Mouse (Mus musculus): Measurements from ENCODE around the gene Pcsk5.

Gene Pcsk5

GRCm38 (mm10) chr19:17744474-17745069 is 92.9 kb downstream of the Pcsk5 start:
- DNase-seq (ENCODE audit: low spot score in 2 of 2) = no peak

- DNase-seq (ENCODE audit: low spot score in 2 of 2) = no peak
These were observed 96.0 kb downstream of the Pcsk5 start for GRCm38 (mm10) chr19:17741465-17741864.

DNA sequence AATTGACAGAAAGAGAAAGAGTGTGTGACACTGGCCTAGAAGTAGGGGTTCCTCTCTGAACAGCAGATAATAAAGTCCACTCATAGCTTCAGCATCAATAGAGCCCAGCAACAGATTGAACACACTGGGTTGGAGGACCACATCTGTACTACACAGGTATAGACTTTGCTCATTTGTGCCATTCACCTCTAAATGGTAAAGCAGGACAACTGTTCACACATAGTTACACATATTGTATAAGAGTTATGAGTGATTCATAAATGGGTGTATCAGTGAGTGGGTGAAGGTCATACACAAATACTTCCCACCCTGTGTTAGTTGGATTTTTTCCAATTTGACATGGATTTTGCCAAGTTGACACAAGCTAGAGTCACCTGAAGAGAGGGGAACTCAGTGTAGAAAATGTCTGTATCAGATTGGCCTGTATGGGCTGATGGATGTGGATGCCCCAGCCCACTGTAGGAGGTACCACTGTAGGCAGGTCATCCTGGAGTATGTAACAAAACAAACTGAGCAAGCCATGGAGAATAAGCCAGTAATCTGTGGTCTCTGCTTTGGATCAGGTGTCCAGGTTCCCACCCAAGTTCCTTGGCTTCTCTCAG is 104.7 kb downstream of the Pcsk5 start:
- DNase-seq (ENCODE audit: low spot score in 2 of 2) = no peak

- no peak for DNase-seq (ENCODE audit: low spot score in 2 of 2)
These were observed 120.4 kb downstream of the Pcsk5 start for GRCm38 (mm10) chr19:17717066-17717465.

GRCm38 (mm10) chr19:17715281-17715955 is 122.0 kb downstream of the Pcsk5 start:
- no peak for DNase-seq (ENCODE audit: low spot score in 2 of 2)

GRCm38 (mm10) chr19:17691626-17692025 is 145.8 kb downstream of the Pcsk5 start:
- no peak for DNase-seq (ENCODE audit: low spot score in 2 of 2)

- no peak for DNase-seq (ENCODE audit: low spot score in 2 of 2)
These were observed 159.1 kb downstream of the Pcsk5 start for GRCm38 (mm10) chr19:17678371-17678770.

DNA sequence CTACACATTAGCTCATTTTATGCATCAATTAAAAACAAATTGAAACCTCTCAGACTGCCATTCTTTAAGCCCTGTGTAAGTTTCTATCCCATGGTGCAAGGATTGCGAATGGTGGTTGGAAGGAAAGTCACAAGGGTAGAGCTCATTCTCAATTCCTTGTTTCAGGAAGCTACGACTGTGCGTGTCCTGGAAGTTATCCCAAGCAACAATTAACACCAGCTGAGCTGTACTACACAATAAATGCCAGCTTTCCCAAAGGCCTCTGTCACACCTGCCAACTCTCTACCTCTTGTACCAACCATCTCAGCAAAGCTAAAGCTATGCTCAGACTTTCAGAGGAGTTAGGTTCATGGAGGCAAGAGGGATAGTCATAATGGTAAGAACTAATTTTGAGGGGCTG is 174.8 kb downstream of the Pcsk5 start:
- no peak for DNase-seq (ENCODE audit: low spot score in 2 of 2)

GRCm38 (mm10) chr19:17662271-17662670 is 175.2 kb downstream of the Pcsk5 start:
- DNase-seq (ENCODE audit: low spot score in 2 of 2) = no peak

- no peak for DNase-seq (ENCODE audit: low spot score in 2 of 2)
These were observed 178.1 kb downstream of the Pcsk5 start for GRCm38 (mm10) chr19:17659321-17659720.

DNA sequence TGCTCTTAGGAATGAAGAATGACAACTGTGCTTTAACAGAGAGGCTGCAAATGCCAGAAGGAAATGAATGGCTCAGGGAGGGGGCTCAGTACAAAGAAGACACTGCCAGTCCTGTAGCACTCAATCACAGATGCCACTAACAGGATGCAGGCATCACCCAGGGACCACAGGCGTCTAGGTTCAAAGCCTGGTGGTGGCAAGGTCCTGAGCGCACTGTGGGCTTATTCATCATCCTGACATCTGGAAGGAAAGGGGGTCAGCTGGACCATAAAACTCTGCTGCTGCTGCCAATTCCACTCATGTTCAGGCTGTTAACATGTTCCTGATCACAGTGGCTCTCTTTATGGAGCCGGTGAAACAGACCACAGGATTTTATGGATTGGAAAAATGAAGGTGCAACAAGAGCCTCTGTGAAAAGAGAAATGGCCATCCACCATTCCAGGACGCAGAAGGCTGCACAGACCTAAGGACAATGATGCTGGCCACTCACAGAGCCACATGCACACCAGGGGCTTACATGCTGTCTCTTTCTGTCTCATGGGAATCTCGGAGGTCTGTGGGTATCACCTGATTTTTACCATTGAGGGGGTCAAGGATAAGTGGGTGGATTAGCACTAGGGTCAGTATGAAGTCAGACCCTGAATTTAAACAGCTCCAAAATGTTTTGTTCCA is 186.5 kb downstream of the Pcsk5 start:
- no peak for DNase-seq (ENCODE audit: low spot score in 2 of 2)

GRCm38 (mm10) chr19:17649967-17650366 is 187.5 kb downstream of the Pcsk5 start:
- DNase-seq (ENCODE audit: low spot score in 2 of 2) = no peak

GRCm38 (mm10) chr19:17643128-17643797 is 194.2 kb downstream of the Pcsk5 start:
- DNase-seq (ENCODE audit: low spot score in 2 of 2) = no peak

DNA sequence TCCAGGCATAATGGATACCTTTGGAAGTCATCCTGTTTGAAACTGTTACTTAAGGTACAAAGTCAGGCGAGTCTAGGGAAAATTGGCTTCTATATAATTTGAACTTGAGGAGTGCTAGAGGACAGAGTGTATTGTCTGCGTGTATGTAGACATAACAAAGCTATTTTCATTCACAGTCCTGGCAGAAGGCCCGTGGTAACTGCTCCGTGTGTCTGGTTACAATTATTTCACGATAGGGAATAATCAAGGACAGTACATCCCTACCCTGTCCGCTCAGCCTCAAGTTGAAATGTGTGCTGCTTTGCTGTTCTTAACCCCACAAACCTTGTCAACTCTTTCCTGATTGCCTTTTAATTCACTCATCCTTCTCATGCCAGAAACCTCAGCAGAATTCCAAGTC is 201.4 kb downstream of the Pcsk5 start:
- no peak for DNase-seq (ENCODE audit: low spot score in 2 of 2)

DNA sequence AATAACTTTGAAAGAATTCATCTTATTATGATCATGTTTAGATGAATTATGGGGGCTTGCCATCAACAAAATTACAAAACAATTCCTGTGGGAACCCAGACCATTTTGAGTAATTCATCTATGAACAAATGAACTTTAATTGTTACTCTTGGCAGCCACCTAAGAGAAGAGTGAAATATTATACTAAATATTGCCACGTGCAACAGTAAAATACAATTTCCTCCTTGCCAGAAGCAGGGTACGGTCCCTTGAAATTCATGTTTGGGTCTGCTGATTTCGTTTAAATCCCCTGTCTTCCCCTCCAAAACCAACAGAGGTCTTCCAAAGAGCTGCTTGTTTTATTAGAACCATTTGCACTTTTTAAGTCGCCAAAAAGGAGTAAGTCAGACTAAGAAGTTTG is 221.8 kb downstream of the Pcsk5 start:
- no peak for DNase-seq (ENCODE audit: low spot score in 2 of 2)

- no peak for DNase-seq (ENCODE audit: low spot score in 2 of 2)
These were observed 230.9 kb downstream of the Pcsk5 start for GRCm38 (mm10) chr19:17606510-17606909.

GRCm38 (mm10) chr19:17606093-17606492 is 231.3 kb downstream of the Pcsk5 start:
- no peak for DNase-seq (ENCODE audit: low spot score in 2 of 2)

GRCm38 (mm10) chr19:17603322-17603721 is 234.1 kb downstream of the Pcsk5 start:
- peak in 1 of 2 experiments; percentile 22 for DNase-seq (ENCODE audit: low spot score in 2 of 2)

DNA sequence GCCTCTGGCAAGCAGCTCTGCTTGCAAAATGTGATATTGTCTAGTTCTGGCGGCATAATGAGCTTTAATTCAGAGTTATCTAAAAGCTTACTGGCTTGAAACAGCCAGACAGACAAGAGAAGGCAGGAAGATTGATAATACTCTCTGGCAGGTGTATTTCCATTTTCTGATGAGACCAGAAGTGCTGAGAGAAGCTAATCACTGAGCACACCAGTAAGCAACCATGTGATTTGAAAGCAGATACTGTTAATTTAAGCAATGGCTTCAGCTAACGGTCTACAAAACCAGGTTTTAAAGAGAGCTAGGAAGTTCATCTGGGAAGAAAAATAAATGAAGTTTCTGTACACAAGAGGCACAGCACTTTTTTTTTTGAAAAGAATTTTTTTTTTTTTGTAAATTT is 237.1 kb downstream of the Pcsk5 start:
- no peak for DNase-seq (ENCODE audit: low spot score in 2 of 2)

- DNase-seq (ENCODE audit: low spot score in 2 of 2) = no peak
These were observed 244.6 kb downstream of the Pcsk5 start for GRCm38 (mm10) chr19:17592790-17593189.

GRCm38 (mm10) chr19:17591335-17591734 is 246.1 kb downstream of the Pcsk5 start:
- peak in 1 of 2 experiments; percentile 10 for DNase-seq (ENCODE audit: low spot score in 2 of 2)

GRCm38 (mm10) chr19:17590314-17590713 is 247.1 kb downstream of the Pcsk5 start:
- DNase-seq (ENCODE audit: low spot score in 2 of 2) = no peak

Measured in cerebellum, postnatal 4 days (tissue).